Mouse (Mus musculus) olfactory bulb, adult 2 months (tissue): ENCODE data around the gene Srm. TPM values are rescaled to one million over a fixed set of nuclear protein-coding genes. Genes with fewer than 3 reads are reported as not detected.

Source experiments
- H3K27ac ChIP-seq: fragments of 200-500 bp; 2 replicates; pipeline ENCODE4 v1.5.1; 2012; ENCODE audit warnings: low read depth, low read length; ENCODE audit not compliant: insufficient read depth
- H3K4me1 ChIP-seq: fragments of 200-500 bp; 2 replicates; pipeline ENCODE4 v1.6.1; 2012; ENCODE audit warnings: low read length; ENCODE audit not compliant: control insufficient read depth, insufficient read depth
- H3K4me3 ChIP-seq: fragments of 200-500 bp; 2 replicates; pipeline ENCODE4 v1.5.1; 2012; ENCODE audit warnings: mild to moderate bottlenecking, low read depth, low read length, moderate library complexity; ENCODE audit not compliant: insufficient read depth
- CTCF ChIP-seq: fragments of 200-500 bp; IDR thresholded peaks from 2 replicates; pipeline ENCODE4 v1.5.1; 2012; ENCODE audit warnings: low read depth, mild to moderate bottlenecking, low read length, moderate library complexity; ENCODE audit not compliant: insufficient read depth
- POLR2A ChIP-seq: fragments of 200-500 bp; IDR thresholded peaks from 2 replicates; pipeline ENCODE4 v1.6.1; 2012; ENCODE audit warnings: mild to moderate bottlenecking, low read depth, low read length, moderate library complexity; ENCODE audit not compliant: insufficient read depth
- WGBS: fragments of 180-500 bp; shearing (Covaris S2); methylation state at CpG from one replicate; pipeline ENCODE4 v1.1.7; 2018; 5-methylcytosine and 5-hydroxymethylcytosine counted together
- polyA plus RNA-seq: library from polyadenylated mRNA; stranded (reverse); fragments of >200 nt; gene quantifications from 2 replicates; pipeline ENCODE4 v1.2.4, GENCODE M21; 2012; ENCODE audit warnings: low replicate concordance; ENCODE audit not compliant: missing spikeins, insufficient read depth, insufficient read length

Srm gene
- polyA plus RNA-seq, 1 experiment = not detected

- peaks cover 4% of the 10 kb centered on the region for H3K4me1 ChIP-seq
- TF ChIP-seq CTCF = no peak
- TF ChIP-seq POLR2A = no peak
- H3K4me3 ChIP-seq = no peak overlapping the region
- 82% methylated on average over 5 of the region's 5 CpGs for WGBS
- H3K27ac ChIP-seq = no peak overlapping the region
Measured at GRCm38 (mm10) chr4:148641121-148641520, 49.8 kb downstream of the Srm start.

- no peak for TF ChIP-seq POLR2A
- H3K4me3 ChIP-seq = 0 out of 2 replicates have a peak within 1 kb of the TSS, but pooled peaks have one; percentile 2
- 64% methylated on average over 15 of the region's 15 CpGs for WGBS
Measured at GRCm38 (mm10) chr4:148643291-148644156, 52.2 kb downstream of the Srm start, which contains the start of gene Gm572. TSS of gene Gm572 (plus strand) at chr4:148643317.

GRCm38 (mm10) chr4:148644157-148644511 is 52.8 kb downstream of the Srm start:
- Histone ChIP-seq H3K4me3 (0 out of 2 replicates have a peak overlapping the region, but pooled peaks have one; percentile 2), H3K4me1 (peaks cover 4% of the 10 kb centered on the region), H3K27ac (no peak overlapping the region)
- WGBS = 6% methylated on average over 9 of the region's 9 CpGs
- TF ChIP-seq POLR2A = no peak
- peak; percentile 75 for TF ChIP-seq CTCF

More at GRCm38 (mm10) chr4:148643291-148644156, 52.2 kb downstream of the Srm start, which contains the start of gene Gm572:
- Histone ChIP-seq H3K4me1 (peaks cover 4% of the 10 kb centered on the region), H3K27ac (no peak within 1 kb of the TSS)

Other genes starting within 250 kb of the Srm start
- not detected in 2 replicates for gene Ubiad1, start 146.7 kb upstream of the Srm start, polyA plus RNA-seq
- gene Mtor, start 142.9 kb upstream of the Srm start, polyA plus RNA-seq = 53.3 TPM in 1 of 2 replicates, not detected in the other
- not detected in 2 replicates for gene Angptl7, start 91.0 kb upstream of the Srm start, polyA plus RNA-seq
- gene Exosc10, start 33.1 kb upstream of the Srm start, polyA plus RNA-seq = not detected in 2 replicates
- gene Masp2, start 11.1 kb downstream of the Srm start, polyA plus RNA-seq = not detected in 2 replicates
- 433 and 939 TPM in 2 replicates for gene Tardbp, start 35.5 kb downstream of the Srm start, polyA plus RNA-seq
- not detected in 2 replicates for gene Gm572, start 51.8 kb downstream of the Srm start, polyA plus RNA-seq
- not detected in 2 replicates for gene Casz1, start 212.9 kb downstream of the Srm start, polyA plus RNA-seq